Mouse (Mus musculus) limb, embryonic 14.5 days (tissue): ENCODE data around the gene Cenpa. TPM values are rescaled to one million over a fixed set of nuclear protein-coding genes. Genes with fewer than 3 reads are reported as not detected.

Experiments
- ATAC-seq: fragments of 200-750 bp; cut with Nextera tagmentation; 2 replicates; pipeline ENCODE4 v1.8.0; 2017; ENCODE audit warnings: low read depth, moderate number of reproducible peaks, moderate TSS enrichment; ENCODE audit not compliant: low FRiP score
- DNase-seq: peaks from one replicate; pipeline ENCODE4 v3.0.0-alpha.2; 2015; ENCODE audit warnings: low spot score
- H3K27ac ChIP-seq: fragments of 300-500 bp; sonication (generic); replicated peaks from 2 replicates; pipeline ENCODE4 v1.5.1; 2014; ENCODE audit warnings: low read depth, mild to moderate bottlenecking, low read length, moderate library complexity, mixed read lengths
- H3K27me3 ChIP-seq: fragments of 300-500 bp; sonication (generic); 2 replicates; pipeline ENCODE4 v1.6.1; 2014; ENCODE audit warnings: low read length, mixed read lengths; ENCODE audit not compliant: control insufficient read depth, insufficient read depth
- H3K36me3 ChIP-seq: fragments of 300-500 bp; sonication (generic); 2 replicates; pipeline ENCODE4 v1.6.1; 2014; ENCODE audit warnings: mild to moderate bottlenecking, low read length, moderate library complexity, mixed read lengths; ENCODE audit not compliant: control insufficient read depth, insufficient read depth
- H3K4me1 ChIP-seq: fragments of 300-500 bp; sonication (generic); 2 replicates; pipeline ENCODE4 v1.6.1; 2014; ENCODE audit warnings: antibody characterized with exemption, low read length, mixed read lengths; ENCODE audit not compliant: control insufficient read depth, insufficient read depth
- H3K4me2 ChIP-seq: fragments of 300-500 bp; sonication (generic); replicated peaks from 2 replicates; pipeline ENCODE4 v1.6.1; 2014; ENCODE audit warnings: low read depth, mild to moderate bottlenecking, low read length, moderate library complexity; ENCODE audit not compliant: severe bottlenecking
- H3K4me3 ChIP-seq: fragments of 300-500 bp; sonication (generic); replicated peaks from 2 replicates; pipeline ENCODE4 v1.5.1; 2014; ENCODE audit warnings: low read length
- H3K9ac ChIP-seq: fragments of 300-500 bp; sonication (generic); 2 replicates; pipeline ENCODE4 v1.6.1; 2014; ENCODE audit warnings: mild to moderate bottlenecking, low read depth, low read length, moderate library complexity; ENCODE audit not compliant: severe bottlenecking
- H3K9me3 ChIP-seq: fragments of 300-500 bp; sonication (generic); 2 replicates; pipeline ENCODE4 v1.6.1; 2016; ENCODE audit warnings: low read length; ENCODE audit not compliant: control insufficient read depth
- POLR2A ChIP-seq: fragments of 200-500 bp; IDR thresholded peaks from 2 replicates; pipeline ENCODE4 v1.8.0; 2012; ENCODE audit warnings: inconsistent platforms, mild to moderate bottlenecking, moderate library complexity, borderline replicate concordance; ENCODE audit not compliant: insufficient read depth, insufficient read length; ENCODE audit errors: extremely low read depth
- WGBS: fragments of 180-500 bp; shearing (Covaris S2); extraction: QIAGEN DNeasy Blood & Tissue Kit; methylation state at CpG from one replicate; pipeline ENCODE4 v1.1.7; 2014; 5-methylcytosine and 5-hydroxymethylcytosine counted together
- polyA plus RNA-seq, 2 experiments: library from polyadenylated mRNA; depleted of rRNA in 1 of 2; stranded (reverse) in 1 of 2; unstranded in 1 of 2; fragments of >200 nt; fragmentation: Nextera tagmentation in 1 of 2; extraction: Ambion mirVana in 1 of 2; gene quantifications; 2 replicates each; pipeline versions ENCODE4 v1.2.1 to v1.2.3; 2012 to 2014

Gene Cenpa
- polyA plus RNA-seq, 2 experiments, result 206 to 272 TPM

- H3K4me3 ChIP-seq, result no peak overlapping the region
- no peaks in the 10 kb centered on the region for H3K4me1 ChIP-seq
- no peak overlapping the region for H3K4me2 ChIP-seq
- no peak overlapping the region for H3K27ac ChIP-seq
- DNase-seq (no peak), ATAC-seq (no peak)
- H3K9ac ChIP-seq, result no peak overlapping the region
- no peaks in the 10 kb centered on the region for H3K9me3 ChIP-seq
- no peaks in the 10 kb centered on the region for H3K27me3 ChIP-seq
- TF ChIP-seq POLR2A, result no peak
- 95% methylated on average over 4 of the region's 4 CpGs for WGBS
- peaks cover 27% of the 10 kb centered on the region for H3K36me3 ChIP-seq
These were observed 12.2 kb downstream of the Cenpa start for GRCm38 (mm10) chr5:30678722-30679296.

- H3K9me3 ChIP-seq, result no peaks in the 10 kb centered on the region
- H3K4me2 ChIP-seq, result no peak overlapping the region
- no peak for DNase-seq
- ATAC-seq, result no peak
- H3K4me3 ChIP-seq, result no peak overlapping the region
- 80% methylated on average over 5 of the region's 5 CpGs for WGBS
- peaks cover 20% of the 10 kb centered on the region for H3K36me3 ChIP-seq
- TF ChIP-seq POLR2A, result no peak
- H3K27ac ChIP-seq, result no peak overlapping the region
- no peaks in the 10 kb centered on the region for H3K27me3 ChIP-seq
- no peak overlapping the region for H3K9ac ChIP-seq
- H3K4me1 ChIP-seq, result no peaks in the 10 kb centered on the region
These were observed 13.0 kb downstream of the Cenpa start for GRCm38 (mm10) chr5:30679593-30679992.

DNA sequence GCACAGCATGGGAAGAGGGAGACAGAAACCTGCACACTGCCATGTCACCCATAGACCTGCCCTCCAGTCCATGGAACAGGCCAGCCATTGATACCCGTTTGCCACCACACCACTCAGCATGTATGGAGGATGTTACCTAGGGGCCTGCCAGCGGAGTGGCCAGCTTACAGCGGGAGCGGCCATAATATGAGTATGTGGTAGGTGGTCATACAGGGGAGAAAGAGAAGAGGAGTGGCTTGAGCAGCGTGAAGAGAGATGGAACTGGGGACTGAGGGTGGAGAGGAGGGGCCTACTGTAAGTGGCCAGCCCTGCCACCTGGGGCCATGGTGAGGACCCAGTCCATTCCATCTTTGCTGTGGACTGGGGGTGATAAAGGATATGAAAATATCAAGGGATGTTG, 15.4 kb downstream of the Cenpa start:
- H3K4me1 ChIP-seq, result no peaks in the 10 kb centered on the region
- no peak overlapping the region for H3K4me3 ChIP-seq
- no peak overlapping the region for H3K9ac ChIP-seq
- H3K9me3 ChIP-seq, result no peaks in the 10 kb centered on the region
- DNase-seq (no peak), ATAC-seq (no peak)
- TF ChIP-seq POLR2A, result no peak
- no peak overlapping the region for H3K4me2 ChIP-seq
- H3K27me3 ChIP-seq, result no peaks in the 10 kb centered on the region
- WGBS, result 83% methylated on average over 5 of the region's 5 CpGs
- H3K36me3 ChIP-seq, result no peaks in the 10 kb centered on the region; the same call in 1 of the 2 replicates
- no peak overlapping the region for H3K27ac ChIP-seq

DNA sequence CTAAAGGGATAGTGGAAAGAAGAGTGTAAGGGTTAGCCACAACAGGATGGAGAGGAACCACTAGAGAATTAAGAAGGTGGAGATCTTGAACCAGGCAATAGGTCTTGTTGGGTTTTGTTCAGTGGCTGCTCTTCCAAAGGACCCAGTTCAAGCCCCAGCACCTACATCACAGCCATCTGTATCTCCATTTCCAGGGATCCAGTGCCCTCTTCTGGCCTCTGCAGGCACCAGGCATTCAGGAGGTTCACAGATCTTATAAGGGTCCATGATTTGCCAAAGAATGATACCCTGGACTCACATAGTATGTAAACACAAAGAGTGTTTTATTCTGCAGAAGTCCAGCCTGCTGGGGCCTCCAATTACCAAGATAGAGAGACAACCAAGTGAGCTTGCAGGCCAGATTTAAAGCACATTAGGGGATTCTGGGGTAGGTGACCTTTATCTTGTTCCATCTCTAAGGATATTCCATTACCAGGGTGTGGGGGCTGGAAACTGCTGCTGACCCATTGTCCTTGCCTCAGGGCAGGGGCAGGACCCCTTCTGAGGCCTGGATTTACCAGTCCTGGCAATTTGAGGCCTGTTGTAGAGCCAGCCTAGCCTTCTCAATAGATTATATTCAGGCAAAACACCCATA, 16.5 kb downstream of the Cenpa start:
- Histone ChIP-seq H3K27ac (no peak overlapping the region), H3K9me3 (no peaks in the 10 kb centered on the region), H3K36me3 (no peaks in the 10 kb centered on the region; the same call in 1 of the 2 replicates), H3K4me2 (no peak overlapping the region), H3K4me1 (no peaks in the 10 kb centered on the region), H3K4me3 (no peak overlapping the region), H3K27me3 (no peaks in the 10 kb centered on the region), H3K9ac (no peak overlapping the region)
- DNase-seq (no peak), ATAC-seq (no peak)
- no peak for TF ChIP-seq POLR2A

- ATAC-seq, result no peak
- no peak for TF ChIP-seq POLR2A
- Histone ChIP-seq H3K27ac (no peak overlapping the region), H3K4me2 (no peak overlapping the region), H3K9me3 (no peaks in the 10 kb centered on the region), H3K9ac (no peak overlapping the region), H3K4me1 (no peaks in the 10 kb centered on the region), H3K36me3 (no peaks in the 10 kb centered on the region; the same call in 1 of the 2 replicates), H3K27me3 (no peaks in the 10 kb centered on the region), H3K4me3 (no peak overlapping the region)
- DNase-seq, result no peak
- WGBS, result 78% methylated on average over 3 of the region's 3 CpGs
These were observed 17.4 kb downstream of the Cenpa start for GRCm38 (mm10) chr5:30683993-30684392.
